Mouse (Mus musculus) retina, postnatal 1 day (tissue): ENCODE data around the gene Nprl3.
A peak's percentile ranks its signal among the peaks of the same experiment; 100 is the strongest.
"Not testable (repeated sequence)": the region's sequence is repeated elsewhere in the genome, so short reads cannot be mapped to it uniquely, and the experiment has no call there.

ENCODE experiments used
- DNase-seq: peaks from one replicate; pipeline ENCODE4 v3.0.0-alpha.2; 2012

Nprl3 gene

DNA sequence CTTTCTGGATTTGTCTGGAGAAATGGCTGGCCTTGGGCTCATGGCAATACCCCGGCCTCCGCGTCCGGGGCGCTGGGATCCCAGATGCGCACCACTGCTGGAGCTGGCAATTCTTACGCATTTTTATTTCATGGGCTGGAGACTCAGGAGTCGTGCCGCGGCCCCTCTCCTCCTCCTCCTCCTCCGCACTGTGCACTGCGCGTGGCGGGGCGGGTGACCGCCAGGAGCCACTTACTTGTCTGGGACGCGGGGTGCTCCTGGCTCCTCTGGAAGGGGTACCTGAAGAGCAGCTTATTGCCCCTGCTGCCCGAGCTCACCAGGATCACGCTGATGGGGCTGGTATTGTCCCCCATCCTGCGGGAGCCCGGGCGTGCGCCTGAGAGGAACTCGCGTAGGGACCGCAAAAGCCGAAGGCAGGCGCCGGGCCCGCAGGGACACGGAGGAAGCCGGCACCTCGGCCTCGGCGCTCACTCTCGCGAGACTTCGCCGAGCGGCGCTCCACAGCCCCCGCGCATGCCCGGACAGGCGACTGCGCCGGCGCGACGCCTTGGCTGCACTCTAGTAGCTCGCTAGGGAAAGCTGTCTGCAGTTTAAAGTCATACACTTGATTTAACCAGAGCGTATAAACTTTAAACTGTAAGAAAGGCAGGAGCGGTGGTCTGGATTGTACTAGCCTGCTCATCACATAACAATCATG lies at the start of gene Nprl3:
TSS of gene Nprl3 (minus strand) at position 520 of the 697 bp plus-strand sequence.
- DNase-seq = peak; percentile 96

DNA sequence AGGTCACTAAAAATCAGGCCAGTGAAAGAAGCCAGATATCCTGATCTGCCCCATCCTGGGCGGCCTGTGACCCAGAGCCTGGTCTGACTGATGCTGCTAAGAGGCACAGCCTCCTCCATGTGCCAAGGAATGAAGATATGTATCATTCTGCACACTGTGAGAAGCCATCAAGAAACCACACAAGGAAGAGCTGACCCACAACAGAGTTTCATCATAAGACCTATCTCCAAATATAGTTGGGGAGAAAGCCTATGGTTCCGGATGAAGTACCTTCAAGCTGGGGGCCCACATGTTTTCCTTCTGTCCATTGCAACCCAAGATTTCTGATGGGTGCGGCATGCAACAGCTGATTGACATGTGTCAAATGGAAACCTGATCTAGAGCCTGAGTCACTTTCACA lies 48.5 kb upstream of the Nprl3 start:
- no peak for DNase-seq

DNA sequence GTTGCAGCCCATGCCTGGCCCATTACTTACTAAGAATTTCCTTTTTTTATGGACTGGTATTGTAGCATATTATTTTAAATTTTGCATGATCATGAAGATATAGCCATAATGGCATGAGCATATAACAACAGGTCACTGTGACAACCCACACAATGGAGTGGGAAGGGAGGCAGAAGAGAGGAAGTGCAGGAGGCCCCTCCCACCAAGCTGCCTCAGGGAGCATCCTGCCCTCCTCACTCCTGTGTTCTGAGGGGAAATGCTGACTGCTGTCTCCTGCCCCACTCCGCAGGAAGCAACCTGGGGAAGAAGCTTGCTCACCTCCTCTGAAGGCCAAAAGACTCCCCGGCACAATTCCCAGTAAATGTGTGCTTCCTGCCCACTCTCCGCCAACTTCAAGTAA lies 42.4 kb upstream of the Nprl3 start:
- no peak for DNase-seq

DNA sequence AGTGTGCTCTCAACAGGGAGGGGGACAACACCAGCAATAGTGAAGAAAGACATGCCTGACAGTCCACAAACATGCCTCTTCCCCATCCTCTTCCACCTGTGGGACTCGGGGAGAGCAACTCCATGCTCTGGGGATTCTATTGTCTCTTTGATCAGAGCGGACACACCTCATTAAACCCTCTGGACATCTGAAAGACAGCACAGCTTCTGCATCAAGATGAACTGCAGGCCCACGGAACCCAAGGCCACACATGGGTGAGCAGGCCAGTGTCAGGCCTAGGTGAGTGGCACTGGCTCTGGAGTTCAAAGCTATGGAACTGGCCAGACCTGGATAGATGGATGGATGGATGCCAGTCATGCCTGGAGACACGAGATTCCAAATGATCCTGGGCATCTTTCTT lies 41.9 kb upstream of the Nprl3 start:
- no peak for DNase-seq

GRCm38 (mm10) chr11:32307006-32307405 lies 39.5 kb upstream of the Nprl3 start:
- DNase-seq = no peak

DNA sequence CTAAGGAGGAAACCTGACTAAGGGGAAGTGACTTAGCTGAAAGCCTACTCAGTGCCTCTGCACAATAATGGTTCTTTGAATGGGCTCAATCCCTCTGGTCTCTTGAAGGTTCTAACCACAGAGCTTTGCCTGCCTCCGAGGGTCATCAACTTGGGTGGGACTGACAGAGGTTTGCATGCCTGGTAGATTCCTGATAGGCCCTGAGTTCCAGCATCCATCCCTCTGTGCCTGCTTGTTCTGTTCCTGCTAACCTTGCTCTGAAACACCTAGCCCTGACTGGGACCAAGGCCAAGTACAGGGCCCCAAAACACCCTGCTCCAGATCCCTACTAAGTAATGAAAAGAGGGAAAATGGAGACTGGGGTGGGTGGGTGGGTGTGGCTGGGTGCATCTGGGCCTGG lies 35.9 kb upstream of the Nprl3 start:
- no peak for DNase-seq

- DNase-seq = no peak
These were observed 35.4 kb upstream of the Nprl3 start for GRCm38 (mm10) chr11:32302824-32303419.

GRCm38 (mm10) chr11:32301506-32301905 lies 34.0 kb upstream of the Nprl3 start:
- DNase-seq = no peak

DNA sequence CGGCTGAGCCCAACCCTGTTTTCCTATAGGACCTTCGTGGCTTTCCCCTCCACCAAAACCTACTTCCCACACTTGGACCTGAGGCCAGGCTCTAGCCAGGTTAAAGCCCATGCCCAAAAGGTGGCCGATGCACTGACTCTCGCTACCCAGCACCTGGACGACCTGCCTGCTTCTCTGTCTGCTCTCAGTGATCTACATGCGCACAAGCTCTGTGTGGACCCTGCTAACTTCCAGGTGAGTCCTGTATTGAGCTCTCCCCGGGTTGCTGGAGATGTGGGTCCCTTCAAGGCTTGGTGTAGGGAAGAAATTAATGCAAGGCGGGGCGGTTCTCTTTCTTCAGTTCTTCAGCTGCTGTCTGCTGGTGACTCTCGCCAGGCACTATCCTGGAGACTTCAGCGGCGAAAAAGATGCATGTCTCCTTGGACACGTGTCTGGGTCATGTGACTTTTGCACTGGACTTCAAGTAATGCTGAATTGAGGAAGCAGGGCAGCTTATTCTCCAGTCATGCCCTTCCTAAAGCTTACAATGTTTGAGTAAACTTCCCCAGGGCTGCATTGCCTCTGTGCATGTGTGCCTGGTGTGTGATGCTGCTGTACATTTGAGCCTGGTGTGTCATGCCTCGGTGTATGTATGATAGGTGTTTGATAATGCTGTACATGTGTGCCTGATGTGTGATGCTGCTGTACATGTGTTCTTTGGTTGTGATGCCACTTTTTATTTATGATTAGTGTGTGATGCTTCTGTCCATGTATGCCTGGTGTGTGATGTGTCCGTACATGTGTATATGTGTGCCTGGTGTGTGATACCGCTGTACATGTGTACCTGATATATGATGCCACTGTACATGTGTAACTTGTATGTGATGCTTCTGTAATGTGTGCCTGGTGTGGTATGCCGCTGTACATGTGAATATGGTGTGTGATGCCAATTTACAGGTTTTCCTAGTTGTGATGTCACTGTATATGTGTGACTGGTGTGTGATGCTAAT lies 33.1 kb upstream of the Nprl3 start:
- DNase-seq = peak; percentile 16

DNA sequence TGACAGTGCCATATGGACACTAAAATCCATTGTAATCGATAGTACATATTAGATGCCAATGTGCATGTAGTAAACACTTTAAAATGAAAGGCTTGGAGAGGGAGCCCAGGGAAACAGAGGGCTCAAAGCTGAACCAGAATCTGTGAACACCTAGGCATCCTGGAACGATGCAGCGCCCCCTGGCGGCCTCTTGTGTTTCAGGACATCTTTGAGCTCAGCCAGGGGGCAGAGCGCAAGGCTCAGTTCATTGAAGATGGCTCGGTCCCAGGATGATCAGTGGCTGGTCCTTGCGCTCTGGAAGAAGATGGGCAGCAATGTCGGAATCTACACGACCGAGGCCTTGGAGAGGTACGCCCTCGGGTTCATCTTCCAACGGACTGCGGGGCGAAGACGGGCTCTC lies 32.4 kb upstream of the Nprl3 start, which contains the start of gene Hbq1a:
TSS of gene Hbq1a (plus strand) at position 205 of the 400 bp plus-strand sequence.
- DNase-seq = peak; percentile 70

GRCm38 (mm10) chr11:32298532-32298918 lies 31.0 kb upstream of the Nprl3 start:
- DNase-seq = no peak

DNA sequence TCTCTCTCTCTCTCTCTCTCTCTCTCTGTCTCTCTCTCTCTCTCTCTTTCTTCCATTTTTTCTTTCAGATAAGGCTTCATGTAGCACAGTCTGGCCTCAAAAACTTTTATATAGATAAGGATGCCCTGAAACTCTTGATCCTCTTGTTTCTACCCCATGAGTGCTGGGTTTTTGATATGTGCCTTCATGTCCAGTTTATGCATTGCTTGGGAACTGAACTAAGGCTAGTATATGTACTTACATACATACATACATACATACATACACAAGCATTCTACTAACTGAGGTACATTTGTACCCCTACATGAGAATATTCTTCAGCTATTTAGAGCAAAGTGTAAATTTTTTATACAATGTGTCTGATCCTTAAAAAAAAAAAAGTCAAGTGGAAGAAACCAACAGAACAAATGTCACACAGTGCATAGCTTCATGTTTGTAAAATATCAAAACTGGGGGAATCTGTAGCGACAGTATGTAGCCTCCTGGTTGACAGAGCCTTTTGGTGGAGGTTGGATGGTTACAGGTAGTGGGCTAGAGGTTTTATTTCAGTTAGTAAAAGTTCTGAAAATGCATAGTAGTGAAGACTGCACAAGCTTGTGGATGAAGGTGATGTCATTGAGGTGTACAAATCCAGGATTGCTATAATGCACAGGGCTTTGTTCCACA lies 30.5 kb upstream of the Nprl3 start:
- no peak for DNase-seq

DNA sequence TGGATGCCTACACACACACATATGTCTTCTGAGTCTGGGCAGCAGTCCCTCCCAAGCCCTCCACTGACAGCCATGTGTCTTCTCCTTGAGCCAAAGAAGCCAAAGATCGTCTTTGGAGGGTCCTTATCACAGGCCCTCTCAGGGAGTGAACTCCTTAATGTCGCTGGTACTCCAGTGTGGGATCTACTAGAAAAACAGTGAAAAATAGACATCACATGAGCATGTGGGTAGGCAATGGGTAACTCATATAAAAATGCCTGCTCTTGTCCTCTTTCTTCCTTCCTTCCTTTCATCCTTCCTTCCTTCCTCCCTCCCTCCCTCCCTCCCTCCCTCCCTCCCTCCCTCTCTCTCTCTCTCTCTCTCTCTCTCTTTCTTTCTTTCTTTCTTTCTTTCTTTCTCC lies 29.9 kb upstream of the Nprl3 start:
- DNase-seq = not testable (repeated sequence)

DNA sequence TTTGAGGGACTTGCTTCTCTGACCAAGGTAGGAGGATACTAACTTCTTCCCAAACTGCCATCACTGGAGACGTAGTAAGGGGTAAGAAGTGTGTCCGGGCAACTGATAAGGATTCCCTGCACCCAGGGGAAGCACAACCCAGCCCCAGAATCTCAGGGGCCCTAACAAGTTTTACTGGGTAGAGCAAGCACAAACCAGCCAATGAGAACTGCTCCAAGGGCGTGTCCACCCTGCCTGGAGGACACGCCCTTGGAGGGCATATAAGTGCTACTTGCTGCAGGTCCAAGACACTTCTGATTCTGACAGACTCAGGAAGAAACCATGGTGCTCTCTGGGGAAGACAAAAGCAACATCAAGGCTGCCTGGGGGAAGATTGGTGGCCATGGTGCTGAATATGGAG lies 28.7 kb upstream of the Nprl3 start, which contains the start of gene Hba-a2:
TSS of gene Hba-a2 (plus strand) at position 287 of the 400 bp plus-strand sequence.
- not testable (repeated sequence) for DNase-seq

GRCm38 (mm10) chr11:32293479-32293878 lies 26.0 kb upstream of the Nprl3 start:
- DNase-seq = not testable (repeated sequence)

DNA sequence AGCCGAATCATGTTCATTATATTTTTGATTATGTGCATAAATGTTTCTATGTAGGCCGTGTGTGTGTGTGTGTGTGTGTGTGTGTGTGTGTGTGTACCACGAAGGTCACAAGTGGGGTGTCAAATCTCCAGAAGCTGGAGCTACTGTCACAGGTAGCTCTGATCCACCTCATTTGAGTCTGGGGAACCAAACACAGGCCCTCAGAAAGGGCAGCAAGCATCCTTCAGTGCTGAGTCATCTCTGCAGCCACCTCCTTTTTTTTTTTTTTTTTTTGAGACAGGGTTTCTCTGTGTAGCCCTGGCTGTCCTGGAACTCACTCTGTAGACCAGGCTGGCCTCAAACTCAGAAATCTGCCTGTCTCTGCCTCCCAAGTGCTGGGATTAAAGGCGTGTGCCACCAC lies 25.3 kb upstream of the Nprl3 start:
- DNase-seq = not testable (repeated sequence)

DNA sequence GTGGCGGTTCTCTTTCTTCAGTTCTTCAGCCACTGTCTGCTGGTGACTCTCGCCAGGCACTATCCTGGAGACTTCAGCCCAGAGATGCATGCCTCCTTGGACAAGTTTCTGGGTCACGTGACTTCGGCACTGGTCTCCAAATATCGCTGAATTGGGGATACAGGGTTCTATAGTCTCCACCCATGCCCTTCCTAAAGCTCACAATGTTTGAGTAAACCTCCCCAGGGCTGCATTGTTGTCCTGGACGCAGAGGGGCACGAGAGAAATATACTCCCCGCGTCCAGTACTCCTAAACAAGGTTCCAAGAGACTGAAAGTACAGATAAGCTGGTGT lies 20.0 kb upstream of the Nprl3 start:
- DNase-seq = no peak

DNA sequence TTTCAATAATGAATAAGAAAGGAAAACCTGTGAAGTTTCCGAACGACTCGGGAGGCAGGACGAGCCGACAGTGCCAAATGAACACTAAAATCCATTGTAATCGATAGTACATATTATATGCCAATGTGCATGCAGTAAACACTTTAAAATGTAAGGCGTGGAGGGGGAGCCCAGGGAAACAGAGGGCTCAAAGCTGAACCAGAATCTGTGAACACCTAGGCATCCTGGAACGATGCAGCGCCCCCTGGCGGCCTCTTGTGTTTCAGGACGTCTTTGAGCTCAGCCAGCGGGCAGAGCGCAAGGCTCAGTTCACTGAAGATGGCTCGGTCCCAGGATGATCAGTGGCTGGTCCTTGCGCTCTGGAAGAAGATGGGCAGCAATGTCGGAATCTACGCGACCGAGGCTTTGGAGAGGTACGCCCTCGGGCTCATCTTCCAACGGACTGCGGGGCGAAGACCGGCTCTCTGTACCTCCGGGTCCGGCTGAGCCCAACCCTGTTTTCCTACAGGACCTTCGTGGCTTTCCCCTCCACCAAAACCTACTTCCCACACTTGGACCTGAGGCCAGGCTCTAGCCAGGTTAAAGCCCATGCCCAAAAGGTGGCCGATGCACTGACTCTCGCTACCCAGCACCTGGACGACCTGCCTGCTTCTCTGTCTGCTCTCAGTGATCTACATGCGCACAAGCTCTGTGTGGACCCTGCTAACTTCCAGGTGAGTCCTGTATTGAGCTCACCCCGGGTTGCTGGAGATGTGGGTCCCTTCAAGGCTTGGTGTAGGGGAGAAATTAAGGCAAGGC lies 19.4 kb upstream of the Nprl3 start, which contains the start of gene Hbq1b:
TSS of gene Hbq1b (plus strand) at position 271 of the 798 bp plus-strand sequence.
- peak; percentile 74 for DNase-seq

GRCm38 (mm10) chr11:32285887-32286286 lies 18.4 kb upstream of the Nprl3 start:
- DNase-seq = not testable (repeated sequence)

- no peak for DNase-seq
These were observed 17.7 kb upstream of the Nprl3 start for GRCm38 (mm10) chr11:32285031-32285775.

DNA sequence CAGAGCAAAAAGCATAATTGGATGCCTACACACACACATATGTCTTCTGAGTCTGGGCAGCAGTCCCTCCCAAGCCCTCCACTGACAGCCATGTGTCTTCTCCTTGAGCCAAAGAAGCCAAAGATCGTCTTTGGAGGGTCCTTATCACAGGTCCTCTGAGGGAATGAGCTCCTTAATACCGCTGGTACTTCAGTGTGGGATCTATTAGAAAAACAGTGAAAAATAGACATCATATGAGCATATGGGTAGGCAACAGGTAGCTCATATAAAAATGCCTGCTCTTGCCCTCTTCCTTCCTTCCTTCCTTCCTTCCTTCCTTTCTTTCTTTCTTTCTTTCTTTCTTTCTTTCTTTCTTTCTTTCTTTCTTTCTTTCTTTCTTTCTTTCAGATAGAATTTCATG lies 17.1 kb upstream of the Nprl3 start:
- not testable (repeated sequence) for DNase-seq
